Mouse (Mus musculus) gonadal fat pad, adult 2 months (tissue): ENCODE measurements at regions not wholly inside any gene's neighbourhood (a gene's known extent, or its start where the extent isn't known, plus 50 kb on each side); places are given as distances from the start of the nearest gene placed in this dataset.
A peak's percentile ranks its signal among the peaks of the same experiment; 100 is the strongest.

ENCODE experiments used
- DNase-seq: peaks from one replicate; pipeline ENCODE4 v3.0.0-alpha.2; 2012; ENCODE audit warnings: low read depth

DNA sequence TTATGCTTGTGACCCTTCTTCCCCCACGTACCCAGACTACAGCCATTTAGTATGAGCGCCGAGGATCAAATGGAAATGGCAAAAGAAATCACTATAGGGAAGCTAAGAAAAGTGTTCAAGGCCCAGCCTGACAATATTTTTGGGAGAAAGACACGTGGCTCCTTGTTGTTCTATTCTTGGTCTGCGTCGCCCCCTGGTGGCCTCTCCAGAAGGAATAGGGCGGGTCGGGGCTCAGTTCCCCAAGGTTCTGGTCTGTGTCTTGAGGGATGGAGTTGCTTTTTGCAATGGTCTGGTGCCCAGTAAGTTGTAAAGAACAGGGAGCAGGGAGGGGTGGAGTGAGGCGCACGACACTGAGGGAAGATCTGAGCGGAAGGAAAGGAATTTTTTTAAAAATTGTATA, 264.4 kb upstream of the Nfe2l3 start:
- no peak for DNase-seq

DNA sequence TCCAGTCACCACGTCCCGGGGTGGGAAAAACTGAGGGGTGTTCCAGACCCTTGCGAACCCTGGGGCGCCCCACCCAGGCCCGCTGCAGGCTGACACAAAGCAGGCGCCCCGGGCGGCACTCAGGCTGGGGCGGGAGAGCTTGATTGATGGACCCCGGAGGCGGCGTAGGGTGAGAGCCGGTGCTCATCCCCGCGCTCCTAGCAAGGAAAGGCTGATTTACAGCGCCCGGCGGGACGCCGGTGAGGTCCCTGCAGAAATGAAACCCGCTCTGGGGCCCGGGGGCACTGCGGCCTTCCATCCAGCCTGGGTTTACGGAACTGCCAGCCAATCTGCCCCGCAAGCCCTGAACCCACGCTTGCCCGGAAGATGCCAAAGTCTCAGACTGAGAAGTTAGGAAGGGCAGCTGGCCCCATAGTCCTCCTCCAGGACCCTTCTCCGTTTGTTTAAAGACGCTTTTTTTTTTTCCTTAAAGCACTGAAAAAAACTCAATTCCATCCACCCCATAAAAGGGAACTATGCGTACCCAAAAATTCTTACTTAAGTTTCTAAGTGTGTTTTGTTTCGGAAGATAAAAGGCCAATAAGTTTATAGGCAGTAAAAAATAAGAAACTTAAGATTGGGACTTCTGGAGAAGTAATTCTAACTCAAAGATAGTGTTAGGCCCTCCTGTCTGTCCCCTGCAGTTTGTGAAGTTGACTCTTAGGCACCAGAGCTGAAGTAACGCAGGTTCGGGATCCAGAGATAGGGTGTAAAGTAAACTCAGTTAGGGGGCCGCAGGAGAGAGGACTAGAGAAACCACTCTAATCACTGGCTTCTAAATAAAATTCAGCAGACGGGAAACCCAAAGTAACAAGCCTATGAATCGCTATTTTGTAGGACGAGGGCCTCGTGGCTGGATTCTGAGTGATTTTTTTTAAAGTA, 263.4 kb upstream of the Nfe2l3 start:
- no peak for DNase-seq

DNA sequence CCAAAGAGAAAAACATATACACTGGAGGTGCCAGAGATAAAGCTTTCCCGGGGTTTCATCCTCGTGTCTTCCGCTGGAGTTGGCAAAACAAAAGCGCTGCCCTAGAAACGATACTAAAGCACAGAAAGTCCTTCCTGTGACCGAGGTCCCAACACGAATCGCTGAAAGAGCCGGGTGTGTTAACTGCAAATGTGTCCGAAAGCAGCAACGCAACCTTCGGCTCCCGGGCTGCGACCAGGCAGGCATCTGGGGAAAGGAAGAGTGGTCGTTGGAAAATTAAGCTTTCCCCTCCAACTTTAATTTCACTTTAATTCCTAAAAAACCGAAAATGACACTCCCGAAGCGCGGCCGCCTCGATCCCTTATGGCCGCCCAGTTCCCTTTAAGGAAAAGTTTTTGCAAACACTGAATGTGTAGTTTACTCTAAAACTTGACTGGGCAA, 262.5 kb upstream of the Nfe2l3 start:
- no peak for DNase-seq

DNA sequence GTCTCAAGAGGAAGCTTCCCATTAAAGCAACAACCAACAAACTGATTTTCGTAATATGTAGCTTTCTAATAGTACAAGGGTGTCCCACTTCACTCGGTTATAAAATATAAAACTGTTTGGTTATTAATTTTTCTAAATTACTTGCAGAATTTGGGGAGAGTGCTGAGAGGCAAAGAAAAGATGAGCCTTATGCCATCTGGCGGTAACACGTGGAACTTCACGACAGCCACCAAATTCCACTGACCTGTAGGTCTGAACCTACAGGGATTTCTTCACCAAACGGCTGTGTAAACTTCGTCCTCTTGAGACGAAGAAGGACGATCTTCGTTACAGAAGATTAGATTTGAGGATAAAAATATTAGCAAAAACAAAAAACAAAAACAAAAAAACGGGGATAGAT, 262.1 kb upstream of the Nfe2l3 start:
- no peak for DNase-seq

DNA sequence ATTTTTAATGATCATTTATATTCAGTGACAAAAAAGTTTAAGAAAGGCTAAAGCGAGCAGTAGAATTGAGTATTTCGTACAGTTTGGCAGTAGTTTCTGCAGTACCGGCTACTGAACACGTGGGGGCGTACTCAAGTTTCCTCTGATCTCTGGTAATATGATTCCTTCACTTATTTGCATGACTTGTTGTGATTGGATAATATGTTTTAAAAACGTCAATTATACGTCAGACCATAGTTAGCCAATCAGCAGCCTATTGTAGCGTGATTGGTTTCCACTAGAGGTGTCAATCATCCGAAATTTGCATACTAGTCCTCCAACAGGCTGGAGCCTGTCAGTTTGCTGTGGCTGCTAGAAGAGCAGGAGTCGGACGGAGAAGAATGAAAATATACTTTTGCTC, 261.6 kb upstream of the Nfe2l3 start:
- peak; percentile 89 for DNase-seq

DNA sequence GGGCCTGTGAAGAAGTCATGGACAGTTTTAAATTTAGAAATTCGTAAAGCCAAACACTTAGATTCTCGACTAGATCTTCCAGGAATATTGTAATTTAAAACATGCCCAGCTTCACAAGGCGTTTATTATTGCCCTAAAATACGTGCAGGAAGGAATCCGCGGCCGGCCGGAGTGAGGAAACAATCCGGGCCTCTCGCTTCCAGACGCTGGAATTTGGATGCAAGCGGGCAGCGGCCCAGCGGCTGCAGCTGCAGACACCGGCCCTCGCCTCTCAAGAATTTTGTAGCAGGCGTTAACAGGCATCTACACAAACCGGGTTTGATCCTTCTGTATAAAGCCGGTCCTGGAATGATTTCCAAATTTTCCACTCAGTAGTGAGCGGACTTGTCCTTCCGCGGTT, 260.7 kb upstream of the Nfe2l3 start:
- DNase-seq, result no peak

DNA sequence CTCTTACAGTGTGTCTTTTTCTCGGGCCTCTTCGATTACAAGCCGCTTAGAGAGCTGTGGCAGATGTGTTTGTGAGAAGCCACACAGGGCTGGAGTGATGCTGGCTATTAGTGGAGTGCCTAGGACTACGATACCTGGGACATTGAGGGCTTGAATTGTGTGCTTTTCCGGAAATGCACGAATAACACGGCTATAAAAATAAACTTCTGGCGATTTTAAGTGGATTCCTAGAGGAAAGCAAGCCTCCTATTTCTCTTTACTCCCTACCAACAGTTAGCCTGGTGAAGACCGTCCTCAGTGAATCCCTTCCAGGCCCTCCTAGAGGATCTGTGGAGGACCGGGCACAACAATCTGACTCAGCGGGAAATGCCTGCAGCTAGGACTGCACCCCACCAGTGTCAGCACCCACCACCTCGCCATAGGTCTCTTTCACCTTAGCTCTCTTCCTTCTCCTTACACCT, 260.1 kb upstream of the Nfe2l3 start:
- no peak for DNase-seq

DNA sequence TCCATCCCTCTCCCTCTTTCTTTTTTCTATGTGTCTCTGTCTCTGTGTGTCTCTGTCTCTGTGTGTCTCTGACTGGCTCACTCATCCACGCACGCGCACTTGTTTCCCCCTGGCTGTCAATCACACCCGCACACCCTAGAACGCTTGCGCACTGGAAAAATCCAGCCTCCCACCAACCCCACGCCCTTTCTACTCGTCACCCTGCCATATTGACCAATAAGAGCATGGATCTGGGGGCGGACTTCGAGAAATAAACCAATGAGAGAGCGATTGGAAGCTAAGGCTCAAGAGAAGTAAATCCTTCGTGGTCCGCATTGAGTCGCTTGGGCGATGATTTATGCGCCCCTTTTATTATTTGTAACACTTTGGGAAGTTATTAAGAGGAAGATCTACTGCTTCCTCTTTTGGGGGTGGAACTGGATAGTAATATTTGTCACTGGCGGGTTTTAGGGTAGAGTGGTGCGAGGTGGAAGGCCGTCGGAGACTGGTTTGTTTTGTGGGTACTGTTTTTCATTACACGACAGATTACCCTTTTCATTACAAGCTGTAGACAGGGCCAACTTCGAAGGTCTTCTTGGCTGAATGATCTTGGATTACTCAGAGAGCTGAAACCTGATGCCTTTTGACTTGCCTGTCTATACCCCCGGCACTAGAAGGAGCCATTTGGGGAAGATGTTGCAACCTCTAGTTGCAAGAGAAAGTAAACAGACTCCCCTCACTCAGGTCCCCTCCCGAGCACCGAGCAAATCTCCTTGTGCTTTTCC, 259.4 kb upstream of the Nfe2l3 start:
- DNase-seq, result peak; percentile 92

DNA sequence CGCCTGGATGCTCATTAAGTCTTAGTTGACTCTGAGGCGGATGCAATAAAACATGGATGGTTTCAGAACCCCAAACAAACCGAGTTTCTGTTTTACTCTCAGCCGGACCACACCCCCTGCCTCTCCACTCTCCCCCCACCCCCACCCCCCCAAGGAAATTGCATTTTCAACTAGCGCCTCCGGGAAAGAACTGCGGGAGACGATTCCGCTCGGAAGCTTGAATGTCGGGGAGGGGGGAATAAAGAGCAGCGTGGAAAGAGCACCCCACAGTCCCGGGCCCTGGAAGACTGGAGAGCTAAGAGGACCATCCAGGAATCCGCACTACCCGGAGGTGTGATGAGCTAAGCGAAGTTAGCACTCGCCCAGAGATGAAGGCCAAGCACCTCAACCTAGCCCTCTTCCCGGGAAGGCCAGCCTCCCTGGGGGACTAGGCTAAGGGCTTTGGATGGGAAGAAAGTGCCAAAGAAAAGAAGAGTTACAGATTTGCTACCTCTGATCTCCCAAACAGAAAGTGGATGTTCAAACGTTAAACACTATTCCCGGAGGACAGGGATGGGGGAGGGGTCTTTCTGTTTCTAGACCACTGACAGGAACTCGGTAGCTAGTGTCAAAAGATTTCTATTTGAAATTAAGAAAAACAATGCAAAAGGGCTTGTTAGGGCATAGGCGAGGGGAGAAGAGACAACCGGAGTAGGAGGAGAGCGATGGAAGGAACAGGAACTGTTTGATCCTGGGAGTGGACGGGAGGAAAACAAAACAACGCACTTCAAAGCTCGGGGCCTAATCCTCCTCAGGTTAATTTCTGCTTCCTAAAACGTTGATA, 258.6 kb upstream of the Nfe2l3 start:
- DNase-seq, result no peak

DNA sequence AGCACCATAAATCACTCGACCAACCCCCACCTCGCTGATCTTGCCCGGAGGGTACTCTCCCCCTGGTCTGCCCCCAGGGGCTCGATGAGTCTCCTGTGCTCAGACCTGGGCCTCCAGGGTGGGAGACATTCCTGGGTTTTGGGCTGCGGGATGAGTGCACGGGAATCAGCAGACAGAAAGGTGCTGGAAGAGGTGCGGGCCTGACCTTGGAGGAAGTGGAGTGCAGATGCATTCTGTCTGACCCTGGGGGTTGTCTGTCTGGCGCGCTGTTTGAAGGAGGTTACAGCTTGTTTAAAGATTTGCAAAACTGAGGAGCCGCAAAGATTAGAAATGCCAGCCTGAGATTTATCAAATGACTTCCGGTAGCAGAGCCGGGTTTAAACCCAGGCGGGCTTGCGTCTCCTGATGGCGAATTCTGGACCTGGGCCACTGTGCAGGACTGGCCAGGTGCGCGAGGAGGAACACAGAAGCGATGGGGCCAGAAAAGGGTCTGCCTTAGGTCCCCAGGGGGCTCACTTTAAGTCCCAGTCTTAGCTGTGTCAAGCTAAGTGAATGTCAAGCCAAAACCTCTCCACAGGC, 257.9 kb upstream of the Nfe2l3 start:
- no peak for DNase-seq

DNA sequence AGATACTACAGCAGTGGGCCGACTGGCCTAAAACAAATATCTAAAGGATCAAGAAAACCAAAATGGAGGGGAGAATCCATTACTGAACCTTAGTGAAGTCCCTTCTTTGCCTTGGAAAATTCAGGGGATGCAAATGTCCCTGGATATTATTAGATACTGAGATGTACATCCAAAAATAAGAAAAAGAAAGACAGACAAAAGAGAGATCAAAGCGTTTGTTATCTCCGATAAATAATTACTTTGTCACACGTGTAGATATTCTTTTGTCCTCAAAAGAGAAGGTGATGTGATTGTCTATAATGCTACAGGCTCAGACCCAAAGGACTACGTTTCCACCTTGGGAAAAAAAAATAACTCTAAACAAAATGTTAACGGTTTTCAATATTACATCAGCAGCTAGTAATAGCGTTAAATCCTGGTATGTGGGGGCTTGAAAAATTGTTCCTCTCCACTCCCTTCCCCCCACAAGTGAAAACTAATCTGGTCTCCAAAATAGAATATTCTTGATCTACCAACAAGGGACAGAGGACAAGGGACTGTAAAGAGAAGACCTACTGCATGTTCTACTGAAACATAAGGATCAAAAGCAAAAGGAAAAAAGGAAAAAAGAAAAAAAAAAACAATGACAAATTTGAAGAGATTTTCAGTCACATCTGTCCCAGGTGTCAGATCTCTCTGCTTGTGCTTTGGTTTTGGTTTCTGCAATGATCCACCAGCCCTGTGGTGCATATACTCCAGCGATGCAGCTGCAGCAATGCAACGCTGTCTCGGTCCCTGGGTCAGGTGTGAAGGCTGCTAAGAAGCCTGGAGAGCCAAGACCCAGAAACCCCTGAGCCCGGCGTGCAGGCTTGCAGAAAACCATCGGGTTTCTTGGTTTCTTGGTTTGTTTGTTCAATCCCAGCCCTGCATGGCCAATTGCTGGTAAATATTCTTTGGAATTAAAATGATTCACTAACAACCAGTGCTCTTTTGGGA, 256.6 kb upstream of the Nfe2l3 start:
- no peak for DNase-seq

DNA sequence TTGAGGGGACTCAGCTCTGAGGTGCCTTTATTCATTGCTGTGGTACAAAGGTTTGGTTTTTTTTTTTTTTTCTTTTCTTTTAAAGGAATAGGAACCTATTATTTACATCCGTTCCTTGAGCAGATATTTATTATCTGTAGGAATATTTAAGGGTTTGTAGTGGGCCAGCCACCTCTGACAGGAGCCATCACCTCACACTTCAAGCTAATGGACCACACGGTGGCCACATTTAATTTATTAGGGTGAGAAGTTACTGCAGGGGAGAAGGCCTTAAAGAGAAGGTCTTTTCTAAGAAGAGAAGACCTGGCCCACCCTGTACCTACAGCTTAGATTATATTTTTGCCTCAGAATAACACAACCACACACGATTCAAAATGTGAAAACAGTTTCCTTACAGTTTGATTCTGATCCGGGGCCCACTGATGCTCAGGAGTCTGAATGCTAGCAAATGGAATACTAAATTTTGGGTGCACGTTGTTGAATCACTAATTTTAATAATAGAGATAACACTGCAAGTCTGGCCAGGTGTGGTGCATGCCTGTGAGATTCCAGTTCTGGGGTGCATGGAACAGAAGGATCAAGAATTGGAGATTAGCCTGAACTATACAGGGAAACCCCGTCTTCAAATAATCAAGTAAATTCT, 255.6 kb upstream of the Nfe2l3 start:
- DNase-seq, result no peak

DNA sequence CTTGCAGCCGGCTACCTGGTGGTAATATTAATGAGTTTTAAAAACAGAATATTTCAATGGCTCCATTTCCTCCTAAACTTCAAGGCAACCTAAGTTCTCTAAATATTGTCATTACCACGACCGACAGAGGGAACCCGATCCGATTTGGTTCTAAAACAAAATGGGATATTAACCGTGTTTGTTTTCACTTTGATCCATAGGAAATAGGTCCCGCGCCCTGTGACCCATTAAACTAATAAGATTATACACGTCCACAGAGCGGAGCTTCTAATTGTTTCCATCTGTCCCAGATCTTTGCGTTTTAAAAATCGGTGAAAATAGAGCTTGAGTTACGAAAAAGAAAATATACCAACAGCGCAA, 254.8 kb upstream of the Nfe2l3 start:
- no peak for DNase-seq

DNA sequence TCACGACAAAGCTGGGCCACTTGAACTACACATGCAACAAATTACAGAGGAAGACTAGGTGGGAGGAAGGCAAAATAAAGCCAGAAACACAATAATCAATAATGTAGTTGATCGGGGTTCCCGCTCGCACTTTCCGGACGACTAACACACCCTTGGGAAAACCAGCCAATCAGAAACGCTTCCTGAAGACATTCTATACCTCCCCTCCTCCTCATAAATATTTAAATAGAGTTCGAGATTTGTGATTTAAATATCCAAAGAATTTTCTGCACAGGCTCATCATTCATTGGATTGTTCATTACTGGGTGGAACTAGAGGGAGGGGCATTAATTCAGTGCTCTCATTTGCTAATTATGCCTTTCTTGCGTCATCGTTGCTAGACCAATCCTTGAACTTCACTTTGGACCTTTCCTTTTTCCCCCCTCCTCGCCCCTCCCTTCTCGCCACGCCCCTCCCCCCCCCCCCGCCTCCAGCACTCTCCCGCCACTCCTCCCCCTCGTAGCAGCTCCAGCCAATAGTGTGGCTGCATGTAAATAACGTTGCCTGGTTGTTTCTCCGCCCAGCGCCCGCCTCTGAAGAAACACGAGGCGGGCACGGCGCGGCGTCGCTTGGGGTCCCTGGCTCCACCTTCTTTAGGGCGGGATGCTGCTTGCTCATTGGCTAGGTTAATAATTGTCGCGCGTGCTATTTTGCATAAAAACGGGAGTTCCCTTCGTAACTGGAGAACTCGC, 254.2 kb upstream of the Nfe2l3 start:
- peak; percentile 81 for DNase-seq

DNA sequence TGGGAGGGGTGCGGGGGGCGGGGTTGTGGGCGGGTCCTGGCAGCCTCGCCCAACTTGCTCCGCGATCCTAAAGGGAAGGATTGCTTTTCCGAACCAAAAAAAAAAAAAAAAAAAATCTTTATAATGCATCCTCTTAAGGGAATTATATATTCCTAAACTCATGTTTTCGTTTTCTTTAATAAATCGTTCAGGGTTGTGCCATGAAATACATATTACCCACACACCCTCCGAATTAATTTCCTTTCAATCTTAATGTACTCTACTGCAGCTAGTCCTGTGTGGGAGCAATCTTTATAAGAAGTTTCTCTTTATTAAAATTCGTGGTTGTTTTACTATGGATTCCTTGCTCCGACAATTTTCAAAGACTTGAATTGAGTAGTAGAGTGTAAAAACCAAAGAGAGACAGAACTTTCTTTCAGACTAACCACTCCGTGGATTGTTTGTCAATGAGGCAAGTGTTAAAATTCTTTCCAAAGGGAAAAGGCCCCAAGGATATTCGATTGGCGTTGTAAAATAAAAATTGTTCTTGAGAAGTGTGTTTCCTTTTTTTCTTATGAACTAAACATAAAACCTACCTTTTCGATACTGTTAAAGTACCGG, 253.6 kb upstream of the Nfe2l3 start:
- no peak for DNase-seq

DNA sequence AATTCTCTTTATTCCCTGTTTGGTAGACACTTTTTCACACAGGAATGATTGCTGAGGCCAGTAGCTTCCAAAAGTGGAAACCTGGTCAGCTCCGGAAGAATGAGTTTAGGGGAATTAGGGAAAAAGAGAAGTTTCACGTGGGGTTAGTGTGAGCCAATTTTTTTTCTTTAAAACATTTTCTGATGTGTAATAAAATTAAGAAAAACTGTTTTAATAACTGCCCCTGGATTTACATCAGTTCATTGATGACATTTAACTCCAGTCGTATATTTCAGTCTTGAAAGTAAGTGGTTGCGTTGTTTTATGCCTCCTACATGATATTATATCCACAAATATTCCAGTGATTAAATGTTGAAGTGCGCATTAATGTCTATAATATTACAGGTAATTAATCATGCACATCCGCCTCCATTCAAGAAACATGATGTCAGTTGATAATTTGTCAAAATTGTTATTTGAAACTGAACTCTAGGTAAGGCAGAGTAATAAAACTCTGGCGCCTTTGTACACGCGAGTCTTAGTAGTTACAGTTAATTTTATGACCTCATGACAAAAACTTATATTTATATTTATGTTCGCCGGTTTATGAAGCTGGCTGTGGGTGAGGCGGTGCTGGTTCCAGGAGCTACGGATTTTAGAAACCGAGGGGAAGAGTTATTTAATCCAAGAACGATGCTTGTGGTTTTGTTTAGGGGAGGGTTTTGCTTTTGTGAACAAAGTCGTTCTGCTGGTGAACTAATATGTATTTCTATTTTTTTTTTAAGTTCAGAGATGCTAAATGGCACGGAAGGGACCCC, 252.5 kb upstream of the Nfe2l3 start:
- DNase-seq, result no peak

DNA sequence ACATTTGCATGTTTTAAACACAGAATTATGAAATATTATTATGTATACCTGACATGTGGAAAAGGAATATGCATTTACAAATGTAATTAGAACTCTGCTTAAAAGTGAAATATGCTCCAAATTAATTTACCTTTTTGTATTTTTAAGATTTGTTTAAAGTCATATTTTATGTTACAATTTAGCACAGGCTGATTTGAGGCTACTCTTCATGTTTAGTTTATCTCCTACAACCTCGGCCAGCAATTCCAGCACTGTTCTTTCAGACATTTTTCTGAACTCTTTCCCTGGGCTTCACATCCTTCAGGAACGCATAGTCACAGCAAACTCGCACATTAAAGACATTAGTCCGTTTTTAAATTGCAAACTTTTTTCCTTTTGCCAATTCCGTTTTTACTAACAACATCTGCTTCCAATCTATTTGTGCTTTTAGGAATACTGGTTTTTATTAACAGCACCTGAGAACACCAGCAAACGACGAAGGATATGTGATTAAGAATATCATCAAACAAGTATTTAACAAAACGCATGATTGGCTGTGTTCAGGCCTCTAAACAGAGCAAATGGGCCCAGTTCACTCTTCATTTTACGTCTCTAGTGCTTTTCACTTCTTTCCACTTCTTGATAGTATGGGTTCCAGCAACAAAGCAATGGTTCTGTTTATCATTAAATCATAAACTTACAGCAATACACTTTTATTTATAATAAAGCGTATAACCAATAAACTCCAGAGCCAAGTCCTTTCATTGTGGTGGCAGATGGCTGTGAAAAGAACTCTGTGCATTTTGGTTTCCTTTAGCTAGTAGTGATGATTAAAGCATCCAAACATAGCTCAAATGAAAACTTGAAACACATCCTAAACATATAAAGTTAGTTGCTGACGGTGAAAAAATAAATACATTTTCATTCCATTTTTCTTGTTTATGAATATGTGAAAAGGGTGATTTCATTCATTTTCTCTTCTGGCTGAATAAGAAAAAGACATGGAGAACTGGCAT, 251.3 kb upstream of the Nfe2l3 start:
- no peak for DNase-seq
